Mouse (Mus musculus): ENCODE results near the gene Fv1. TPM values are rescaled to one million over a fixed set of nuclear protein-coding genes. Genes with fewer than 3 reads are reported as not detected.
A peak's percentile ranks its signal among the peaks of the same experiment; 100 is the strongest.

The Fv1 gene
- polyA plus RNA-seq, 1 experiment from 2014 or later = 8.8 TPM

- ATAC-seq (ENCODE audit: insufficient read depth, low FRiP score, low read depth) = no peak
- no peak overlapping the region for H3K4me2 ChIP-seq
- H3K36me3 ChIP-seq = peaks cover 59% of the 10 kb centered on the region
These were observed 18.5 kb downstream of the Fv1 start for GRCm38 (mm10) chr4:147887277-147887676.

GRCm38 (mm10) chr4:147888237-147888636 is 19.5 kb downstream of the Fv1 start:
- peaks cover 54% of the 10 kb centered on the region for H3K36me3 ChIP-seq
- 83% methylated on average over 4 of the region's 4 CpGs for WGBS

More at GRCm38 (mm10) chr4:147887277-147887676, 18.5 kb downstream of the Fv1 start:
- no peaks in the 10 kb centered on the region for H3K9me3 ChIP-seq
- no peak overlapping the region for H3K9ac ChIP-seq
- no peaks in the 10 kb centered on the region for H3K27me3 ChIP-seq (replicated peaks)
- H3K4me3 ChIP-seq (replicated peaks) = no peak overlapping the region
- no peak overlapping the region for H3K27ac ChIP-seq
- no peaks in the 10 kb centered on the region for H3K4me1 ChIP-seq
- 92% methylated on average over 7 of the region's 7 CpGs for WGBS

GRCm38 (mm10) chr4:147890341-147890740 is 21.6 kb downstream of the Fv1 start:
- 77% methylated on average over 6 of the region's 6 CpGs for WGBS
- H3K36me3 ChIP-seq = peaks cover 53% of the 10 kb centered on the region
- ATAC-seq (ENCODE audit: insufficient read depth, low FRiP score, low read depth) = no peak

More at GRCm38 (mm10) chr4:147888237-147888636, 19.5 kb downstream of the Fv1 start:
- Histone ChIP-seq H3K9ac (no peak overlapping the region), H3K4me3 (replicated peaks) (no peak overlapping the region), H3K9me3 (no peaks in the 10 kb centered on the region), H3K4me2 (no peak overlapping the region), H3K27ac (no peak overlapping the region), H3K27me3 (replicated peaks) (no peaks in the 10 kb centered on the region), H3K4me1 (no peaks in the 10 kb centered on the region)
- no peak for ATAC-seq (ENCODE audit: insufficient read depth, low FRiP score, low read depth)

GRCm38 (mm10) chr4:147895815-147896330 is 27.1 kb downstream of the Fv1 start:
- Histone ChIP-seq H3K27me3 (replicated peaks) (no peaks in the 10 kb centered on the region), H3K9me3 (no peaks in the 10 kb centered on the region), H3K9ac (no peak overlapping the region), H3K27ac (no peak overlapping the region), H3K36me3 (peaks cover 47% of the 10 kb centered on the region; the same call in 1 of the 2 replicates), H3K4me2 (no peak overlapping the region), H3K4me1 (no peaks in the 10 kb centered on the region), H3K4me3 (replicated peaks) (no peak overlapping the region)
- no peak for ATAC-seq (ENCODE audit: insufficient read depth, low FRiP score, low read depth)
- 87% methylated on average over 4 of the region's 4 CpGs for WGBS

More at GRCm38 (mm10) chr4:147890341-147890740, 21.6 kb downstream of the Fv1 start:
- Histone ChIP-seq H3K4me1 (no peaks in the 10 kb centered on the region), H3K9me3 (no peaks in the 10 kb centered on the region), H3K27ac (no peak overlapping the region), H3K27me3 (replicated peaks) (no peaks in the 10 kb centered on the region), H3K9ac (no peak overlapping the region), H3K4me3 (replicated peaks) (no peak overlapping the region), H3K4me2 (no peak overlapping the region)

- Histone ChIP-seq H3K9ac (no peak overlapping the region), H3K4me2 (no peak overlapping the region), H3K4me1 (no peaks in the 10 kb centered on the region), H3K27me3 (replicated peaks) (no peaks in the 10 kb centered on the region), H3K27ac (no peak overlapping the region), H3K4me3 (replicated peaks) (no peak overlapping the region), H3K9me3 (no peaks in the 10 kb centered on the region), H3K36me3 (peaks cover 45% of the 10 kb centered on the region; the same call in 1 of the 2 replicates)
- 44% methylated on average over 1 of the region's 1 CpGs for whole genome bisulfite sequencing
- no peak for ATAC-seq (ENCODE audit: insufficient read depth, low FRiP score, low read depth)
These were observed 27.6 kb downstream of the Fv1 start for GRCm38 (mm10) chr4:147896411-147896810.

- no peaks in the 10 kb centered on the region for H3K4me1 ChIP-seq
- H3K4me3 ChIP-seq (replicated peaks) = no peak overlapping the region
- H3K27ac ChIP-seq = no peak overlapping the region
- peaks cover 45% of the 10 kb centered on the region; the same call in 1 of the 2 replicates for H3K36me3 ChIP-seq
- no peak overlapping the region for H3K4me2 ChIP-seq
- ATAC-seq (ENCODE audit: insufficient read depth, low FRiP score, low read depth) = no peak
- no peaks in the 10 kb centered on the region for H3K9me3 ChIP-seq
- no peaks in the 10 kb centered on the region for H3K27me3 ChIP-seq (replicated peaks)
- no peak overlapping the region for H3K9ac ChIP-seq
- WGBS = 84% methylated on average over 3 of the region's 3 CpGs
These were observed 28.6 kb downstream of the Fv1 start for GRCm38 (mm10) chr4:147897348-147897747.

GRCm38 (mm10) chr4:147900452-147900851 is 31.7 kb downstream of the Fv1 start:
- ATAC-seq (ENCODE audit: insufficient read depth, low FRiP score, low read depth) = no peak
- 78% methylated on average over 7 of the region's 7 CpGs for WGBS
- no peaks in the 10 kb centered on the region for H3K9me3 ChIP-seq
- peaks cover 16% of the 10 kb centered on the region for H3K4me1 ChIP-seq
- H3K27me3 ChIP-seq (replicated peaks) = no peaks in the 10 kb centered on the region
- no peak overlapping the region for H3K27ac ChIP-seq
- H3K9ac ChIP-seq = no peak overlapping the region
- no peak overlapping the region for H3K4me2 ChIP-seq
- H3K36me3 ChIP-seq = peaks cover 38% of the 10 kb centered on the region; the same call in 1 of the 2 replicates
- H3K4me3 ChIP-seq (replicated peaks) = no peak overlapping the region

GRCm38 (mm10) chr4:147902906-147903500 is 34.2 kb downstream of the Fv1 start:
- Histone ChIP-seq H3K4me1 (peaks cover 16% of the 10 kb centered on the region), H3K36me3 (peaks cover 18% of the 10 kb centered on the region; the same call in 1 of the 2 replicates), H3K27ac (no peak overlapping the region), H3K27me3 (replicated peaks) (no peaks in the 10 kb centered on the region), H3K9me3 (no peaks in the 10 kb centered on the region), H3K9ac (no peak overlapping the region), H3K4me2 (no peak overlapping the region), H3K4me3 (replicated peaks) (no peak overlapping the region)
- ATAC-seq (ENCODE audit: insufficient read depth, low FRiP score, low read depth) = no peak
- WGBS = 89% methylated on average over 12 of the region's 12 CpGs

- ATAC-seq (ENCODE audit: insufficient read depth, low FRiP score, low read depth) = no peak
- Histone ChIP-seq H3K9ac (peak overlapping the region; percentile 90), H3K27me3 (replicated peaks) (no peaks in the 10 kb centered on the region), H3K36me3 (0 out of 2 replicates have a peak, but pooled peaks cover 12% of the 10 kb centered on the region), H3K27ac (no peak overlapping the region), H3K4me1 (peaks cover 16% of the 10 kb centered on the region), H3K4me3 (replicated peaks) (peak overlapping the region; percentile 98), H3K4me2 (peak overlapping the region; percentile 67), H3K9me3 (no peaks in the 10 kb centered on the region)
- WGBS = 62% methylated on average over 3 of the region's 3 CpGs
These were observed 34.8 kb downstream of the Fv1 start for GRCm38 (mm10) chr4:147903601-147904000.

- H3K9me3 ChIP-seq = no peaks in the 10 kb centered on the region
- under 1% methylated on average over 53 of the region's 59 CpGs for WGBS
- H3K9ac ChIP-seq = peak within 1 kb of the TSS; percentile 90
- no peaks in the 10 kb centered on the region for H3K27me3 ChIP-seq (replicated peaks)
- H3K4me1 ChIP-seq = peaks cover 16% of the 10 kb centered on the region
- peak; percentile 93 for ATAC-seq (ENCODE audit: insufficient read depth, low FRiP score, low read depth)
- H3K4me2 ChIP-seq = peak within 1 kb of the TSS; percentile 76
- H3K36me3 ChIP-seq = 0 out of 2 replicates have a peak, but pooled peaks cover 7% of the 10 kb centered on the region
- H3K27ac ChIP-seq = peak within 1 kb of the TSS; percentile 80
- H3K4me3 ChIP-seq (replicated peaks) = peak within 1 kb of the TSS; percentile 98
These were observed 35.7 kb downstream of the Fv1 start, which contains the start of gene Mfn2 for GRCm38 (mm10) chr4:147904313-147905089. Gene Mfn2 (minus strand): TSS chr4:147904704.

GRCm38 (mm10) chr4:147905090-147905659 is 36.4 kb downstream of the Fv1 start:
- no peak; the same call in 1 of the 2 replicates for ATAC-seq (ENCODE audit: insufficient read depth, low FRiP score, low read depth)
- no peaks in the 10 kb centered on the region for H3K27me3 ChIP-seq (replicated peaks)

More at GRCm38 (mm10) chr4:147905090-147905659, 36.4 kb downstream of the Fv1 start:
- Histone ChIP-seq H3K36me3 (0 out of 2 replicates have a peak, but pooled peaks cover 7% of the 10 kb centered on the region), H3K9ac (no peak overlapping the region), H3K4me1 (peaks cover 16% of the 10 kb centered on the region), H3K4me3 (replicated peaks) (peak overlapping the region; percentile 98), H3K9me3 (no peaks in the 10 kb centered on the region), H3K27ac (no peak overlapping the region), H3K4me2 (peak overlapping the region; percentile 76)
- whole genome bisulfite sequencing = 2% methylated on average over 8 of the region's 8 CpGs

Data from stomach, embryonic 15.5 days (tissue).